Mouse (Mus musculus): Measurements from ENCODE around the gene Psme1. TPM values are rescaled to one million over a fixed set of nuclear protein-coding genes. Genes with fewer than 3 reads are reported as not detected.

Psme1 gene
- polyA plus RNA-seq, 1 experiment from 2014 or later, result 114 TPM

DNA sequence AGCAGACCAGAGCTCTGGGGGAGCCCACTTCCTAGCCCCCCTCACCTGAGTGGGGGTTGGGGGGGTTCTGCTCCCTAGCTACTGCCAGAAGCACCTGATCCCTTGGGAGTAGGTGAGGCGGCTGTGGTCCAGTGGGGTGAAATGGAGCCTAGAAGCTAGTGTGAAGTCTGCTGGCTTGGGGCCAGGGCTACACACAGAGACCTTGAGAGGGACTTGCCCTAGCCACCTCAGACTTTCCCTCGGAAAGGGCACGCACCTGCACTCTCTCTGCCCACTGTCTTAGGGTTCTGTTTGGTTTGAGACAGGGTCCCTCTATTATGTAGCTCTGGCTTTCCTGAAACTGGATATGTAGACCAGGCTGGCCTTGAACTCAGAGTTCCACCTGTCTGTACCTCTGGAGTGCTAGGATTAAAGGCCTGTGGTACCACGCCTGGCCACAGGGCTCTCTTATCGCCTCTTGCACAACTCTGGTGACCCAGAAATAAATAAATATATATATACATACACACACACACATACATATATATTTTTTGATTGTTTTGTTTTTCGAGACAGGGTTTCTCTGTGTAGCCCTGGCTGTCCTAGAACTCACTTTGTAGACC lies 846 bp downstream of the Psme1 start:
- Histone ChIP-seq H3K4me1 (replicated peaks) (peaks cover 37% of the 10 kb centered on the region), H3K27me3 (ENCODE audit: insufficient read depth, poor library complexity, severe bottlenecking) (0 out of 2 replicates have a peak, but pooled peaks cover 4% of the 10 kb centered on the region), H3K9me3 (no peaks in the 10 kb centered on the region), H3K27ac (peak overlapping the region; percentile 91), H3K4me3 (peak overlapping the region; percentile 71), H3K36me3 (peaks cover 26% of the 10 kb centered on the region)
- WGBS, result 36% methylated on average over 6 of the region's 6 CpGs
- no peak for DNase-seq (ENCODE audit: low spot score)

DNA sequence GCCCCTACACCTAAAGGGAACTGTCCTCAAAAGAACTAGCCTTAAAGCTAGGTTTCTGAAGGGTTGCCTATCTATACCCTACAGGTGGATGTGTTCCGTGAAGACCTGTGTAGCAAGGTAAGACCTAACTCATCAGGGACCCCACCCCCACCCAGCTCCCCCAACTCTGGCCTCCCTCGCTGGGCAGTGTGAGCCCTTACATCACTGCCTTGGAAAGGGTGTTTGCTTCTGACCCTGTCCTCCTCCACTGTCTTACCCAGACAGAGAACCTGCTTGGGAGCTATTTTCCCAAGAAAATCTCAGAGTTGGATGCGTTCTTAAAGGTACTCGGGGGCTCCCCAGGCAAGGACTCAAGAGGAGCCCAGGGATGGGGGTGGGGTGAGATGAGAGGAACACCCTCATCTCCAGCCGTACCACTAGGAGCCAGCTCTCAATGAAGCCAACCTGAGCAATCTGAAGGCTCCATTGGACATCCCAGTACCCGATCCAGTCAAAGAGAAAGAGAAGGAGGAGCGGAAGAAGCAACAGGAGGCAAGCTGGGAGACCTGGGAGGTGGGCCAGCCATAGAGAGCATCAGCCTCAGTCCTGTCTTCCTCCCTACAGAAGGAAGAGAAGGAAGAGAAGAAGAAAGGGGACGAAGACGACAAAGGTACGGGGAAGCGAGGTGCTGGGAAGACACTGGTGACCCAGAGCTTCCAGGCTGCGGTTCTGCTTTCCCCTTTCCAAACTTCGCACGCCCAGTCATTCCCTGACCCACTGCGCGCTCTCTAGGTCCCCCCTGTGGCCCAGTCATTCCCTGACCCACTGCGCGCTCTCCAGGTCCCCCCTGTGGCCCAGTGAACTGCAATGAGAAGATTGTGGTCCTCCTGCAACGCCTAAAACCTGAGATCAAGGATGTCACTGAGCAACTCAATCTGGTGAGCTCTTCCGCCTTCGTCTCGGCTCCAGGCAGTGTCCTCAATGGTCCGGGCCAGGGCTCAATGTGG lies 1.9 kb downstream of the Psme1 start:
- DNase-seq (ENCODE audit: low spot score), result no peak
- Histone ChIP-seq H3K4me1 (replicated peaks) (peaks cover 42% of the 10 kb centered on the region), H3K36me3 (peaks cover 26% of the 10 kb centered on the region), H3K27me3 (ENCODE audit: insufficient read depth, poor library complexity, severe bottlenecking) (peaks cover 7% of the 10 kb centered on the region; the same call in 1 of the 2 replicates), H3K9me3 (no peaks in the 10 kb centered on the region), H3K4me3 (no peak overlapping the region), H3K27ac (no peak overlapping the region)
- WGBS, result 82% methylated on average over 23 of the region's 23 CpGs

DNA sequence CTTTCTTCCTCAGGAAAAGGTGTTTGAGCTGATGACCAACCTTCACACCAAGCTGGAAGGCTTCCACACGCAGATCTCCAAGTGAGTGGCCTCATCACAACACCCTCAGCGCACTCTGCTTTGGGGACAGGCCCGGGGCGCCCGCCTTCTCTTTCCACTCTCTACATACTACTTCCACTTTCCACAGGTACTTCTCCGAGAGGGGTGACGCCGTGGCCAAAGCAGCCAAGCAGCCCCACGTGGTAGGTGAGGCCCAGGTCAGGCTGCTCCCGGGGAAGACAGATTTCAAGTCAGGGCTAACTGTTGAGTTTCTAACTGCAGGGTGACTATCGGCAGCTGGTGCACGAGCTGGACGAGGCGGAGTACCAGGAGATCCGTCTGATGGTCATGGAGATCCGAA lies 2.8 kb downstream of the Psme1 start:
- Histone ChIP-seq H3K9me3 (no peaks in the 10 kb centered on the region), H3K4me3 (no peak overlapping the region), H3K36me3 (peaks cover 26% of the 10 kb centered on the region), H3K27me3 (ENCODE audit: insufficient read depth, poor library complexity, severe bottlenecking) (peaks cover 7% of the 10 kb centered on the region; the same call in 1 of the 2 replicates), H3K4me1 (replicated peaks) (peaks cover 46% of the 10 kb centered on the region), H3K27ac (no peak overlapping the region)
- 94% methylated on average over 16 of the region's 16 CpGs for WGBS
- no peak for DNase-seq (ENCODE audit: low spot score)

DNA sequence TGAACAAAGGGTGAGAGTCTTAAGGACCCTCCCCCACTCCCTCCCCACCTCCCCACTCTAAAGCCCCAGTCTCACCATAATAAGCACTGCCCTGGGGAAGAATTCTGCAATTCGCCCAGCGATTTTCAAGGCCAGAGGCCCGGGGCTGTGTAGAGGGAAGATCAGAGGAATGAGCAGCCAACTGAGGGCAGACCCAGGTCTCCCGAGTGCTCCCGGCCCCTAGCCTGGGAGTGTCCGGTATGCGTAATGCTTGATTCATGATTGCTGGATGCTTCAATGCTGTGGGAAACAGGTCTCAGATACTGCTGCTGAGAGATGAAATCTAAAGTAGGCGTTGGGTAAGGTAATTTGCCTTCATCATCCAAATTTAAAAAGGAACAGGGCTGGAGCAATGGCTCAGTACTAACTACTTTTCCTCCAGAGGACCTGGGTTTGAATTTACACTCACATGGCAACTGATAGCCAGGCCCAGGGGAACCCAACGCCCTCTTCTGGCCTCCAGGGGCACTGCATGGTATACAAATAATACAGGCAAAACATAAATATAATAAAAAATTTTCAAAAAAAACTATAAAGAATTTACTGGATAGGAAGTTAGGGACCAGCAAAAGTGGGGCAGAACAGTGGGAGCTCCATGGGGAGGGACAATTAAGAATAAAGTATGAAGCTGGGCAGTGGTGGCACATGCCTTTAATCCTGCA lies 4.2 kb downstream of the Psme1 start:
- peaks cover 7% of the 10 kb centered on the region; the same call in 1 of the 2 replicates for H3K27me3 ChIP-seq (ENCODE audit: insufficient read depth, poor library complexity, severe bottlenecking)
- WGBS, result 78% methylated on average over 9 of the region's 9 CpGs

DNA sequence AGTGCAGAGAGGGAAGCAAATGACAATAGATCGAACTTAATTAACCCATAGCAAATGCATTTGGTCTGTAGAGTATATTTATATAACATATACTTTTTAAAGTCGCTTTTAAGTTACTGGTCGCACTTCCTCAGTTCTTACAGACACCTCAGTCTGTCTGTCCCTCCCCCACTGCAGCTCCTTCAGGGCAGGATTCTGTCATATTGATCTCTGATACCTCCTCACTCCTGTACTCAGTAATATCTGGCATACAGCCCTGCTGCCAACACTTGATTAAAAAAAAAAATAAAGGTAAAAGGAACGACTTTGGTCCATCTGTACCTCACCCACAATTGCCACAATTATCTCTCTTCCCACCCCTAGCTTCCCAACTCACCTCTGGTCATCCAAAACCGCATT lies 6.4 kb downstream of the Psme1 start:
- H3K27me3 ChIP-seq (ENCODE audit: insufficient read depth, poor library complexity, severe bottlenecking), result peaks cover 7% of the 10 kb centered on the region; the same call in 1 of the 2 replicates
- WGBS, result 37% methylated on average over 5 of the region's 5 CpGs
- peaks cover 49% of the 10 kb centered on the region for H3K36me3 ChIP-seq
- H3K4me3 ChIP-seq, result peak overlapping the region; percentile 67
- H3K4me1 ChIP-seq (replicated peaks), result peaks cover 21% of the 10 kb centered on the region
- H3K27ac ChIP-seq, result peak overlapping the region; percentile 82; the same call in 1 of the 2 replicates
- no peaks in the 10 kb centered on the region for H3K9me3 ChIP-seq
- no peak for DNase-seq (ENCODE audit: low spot score)

More for the DNA sequence above, 4.2 kb downstream of the Psme1 start:
- peaks cover 30% of the 10 kb centered on the region for H3K36me3 ChIP-seq
- no peak overlapping the region for H3K27ac ChIP-seq
- no peak for DNase-seq (ENCODE audit: low spot score)
- H3K4me3 ChIP-seq, result no peak overlapping the region
- H3K4me1 ChIP-seq (replicated peaks), result peaks cover 38% of the 10 kb centered on the region
- no peaks in the 10 kb centered on the region for H3K9me3 ChIP-seq

DNA sequence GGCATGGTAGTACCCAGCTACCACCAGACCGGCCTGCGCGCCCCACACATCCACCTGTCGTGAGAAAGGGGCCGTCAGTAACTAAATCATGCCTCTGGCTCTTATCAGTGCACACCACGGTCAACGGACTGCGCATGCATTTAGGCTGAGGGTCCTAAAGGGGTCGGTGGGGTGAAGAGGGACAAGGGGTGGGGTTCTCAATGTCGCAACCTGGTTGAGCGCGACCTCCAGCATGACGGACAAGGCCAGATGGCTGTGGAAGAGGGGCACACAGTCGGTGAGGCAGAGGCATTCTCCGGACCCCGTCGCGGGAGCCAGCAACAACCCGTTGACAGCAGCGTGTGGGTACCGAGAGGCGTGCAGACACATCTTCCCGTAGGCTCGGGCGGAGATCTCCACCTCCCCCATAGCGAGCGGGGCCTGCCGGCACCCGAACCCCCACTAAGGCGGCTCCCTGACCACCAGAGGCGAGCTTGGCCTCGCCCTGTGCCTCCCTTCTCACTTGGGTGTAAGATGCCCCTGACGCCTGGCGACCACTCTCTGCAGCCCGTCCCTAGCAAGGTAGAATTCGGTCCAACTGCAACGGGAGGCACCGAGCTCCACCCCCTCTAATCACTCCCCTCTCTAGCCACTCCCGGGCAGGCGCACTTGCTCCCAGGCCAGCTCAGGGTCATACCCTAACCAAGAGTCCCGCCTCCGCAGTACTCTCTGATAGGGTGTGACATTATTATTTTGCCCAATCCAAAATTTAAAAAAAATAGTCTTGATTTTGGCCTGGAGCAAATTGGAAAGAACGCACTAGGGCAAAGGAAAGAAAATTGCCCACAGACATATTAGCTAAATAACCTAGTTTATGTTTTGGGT lies 7.0 kb downstream of the Psme1 start, which contains the start of gene Emc9:
TSS of gene Emc9 (minus strand) at position 601 of the 864 bp plus-strand sequence.
- H3K36me3 ChIP-seq, result peaks cover 48% of the 10 kb centered on the region
- H3K27ac ChIP-seq, result peak within 1 kb of the TSS; percentile 82
- peak within 1 kb of the TSS; percentile 67 for H3K4me3 ChIP-seq
- no peaks in the 10 kb centered on the region for H3K9me3 ChIP-seq
- H3K4me1 ChIP-seq (replicated peaks), result peaks cover 18% of the 10 kb centered on the region
- H3K27me3 ChIP-seq (ENCODE audit: insufficient read depth, poor library complexity, severe bottlenecking), result peaks cover 7% of the 10 kb centered on the region; the same call in 1 of the 2 replicates
- WGBS, result 1% methylated on average over 43 of the region's 43 CpGs
- DNase-seq (ENCODE audit: low spot score), result peak; percentile 66

DNA sequence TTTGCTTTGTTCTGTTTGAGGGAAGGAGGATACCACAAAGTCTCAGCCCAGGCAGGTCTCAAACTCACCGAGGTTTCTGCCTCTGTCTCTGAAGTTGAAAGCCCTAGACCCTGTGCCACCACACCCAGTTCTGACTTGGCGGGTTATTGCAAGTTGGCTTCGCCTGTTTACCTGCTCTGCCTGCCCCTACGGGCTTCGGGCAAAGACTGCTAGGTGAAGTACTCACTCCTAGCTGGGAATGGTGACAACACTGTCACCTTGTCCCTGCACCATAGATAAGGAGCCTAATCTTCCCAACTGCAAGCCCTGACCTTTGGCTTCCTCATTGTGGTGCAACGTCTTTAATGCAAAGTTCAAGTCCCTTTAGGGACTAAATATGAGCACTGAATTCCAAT lies 7.6 kb downstream of the Psme1 start:
- peaks cover 7% of the 10 kb centered on the region; the same call in 1 of the 2 replicates for H3K27me3 ChIP-seq (ENCODE audit: insufficient read depth, poor library complexity, severe bottlenecking)
- peak overlapping the region; percentile 23; the same call in 1 of the 2 replicates for H3K27ac ChIP-seq
- peak overlapping the region; percentile 67 for H3K4me3 ChIP-seq
- DNase-seq (ENCODE audit: low spot score), result no peak
- H3K36me3 ChIP-seq, result peaks cover 42% of the 10 kb centered on the region
- 62% methylated on average over 6 of the region's 6 CpGs for WGBS
- no peaks in the 10 kb centered on the region for H3K9me3 ChIP-seq
- H3K4me1 ChIP-seq (replicated peaks), result peaks cover 23% of the 10 kb centered on the region

DNA sequence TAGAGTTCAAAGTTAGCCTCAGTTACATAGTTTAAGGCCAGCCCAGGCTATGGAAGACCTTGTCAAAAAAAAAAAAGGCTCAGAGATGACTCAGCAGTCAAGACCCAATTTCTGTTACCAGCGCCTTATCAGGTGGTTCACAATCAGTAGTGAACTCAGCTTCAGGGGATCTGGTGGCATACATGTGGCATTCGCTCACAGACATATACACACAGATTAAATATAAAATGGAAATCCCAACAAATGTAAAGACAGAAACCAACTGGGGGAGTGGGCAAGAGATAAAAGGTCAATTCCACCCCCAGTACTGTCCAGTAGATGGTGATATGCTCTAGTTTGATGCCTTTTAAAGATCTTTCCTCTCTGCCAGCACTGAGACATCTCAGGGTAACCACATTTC lies 8.2 kb downstream of the Psme1 start:
- Histone ChIP-seq H3K4me1 (replicated peaks) (peaks cover 24% of the 10 kb centered on the region), H3K9me3 (no peaks in the 10 kb centered on the region), H3K27ac (no peak overlapping the region), H3K27me3 (ENCODE audit: insufficient read depth, poor library complexity, severe bottlenecking) (peaks cover 7% of the 10 kb centered on the region; the same call in 1 of the 2 replicates), H3K4me3 (no peak overlapping the region), H3K36me3 (peaks cover 36% of the 10 kb centered on the region)
- no peak for DNase-seq (ENCODE audit: low spot score)
- 91% methylated on average over 2 of the region's 2 CpGs for WGBS

DNA sequence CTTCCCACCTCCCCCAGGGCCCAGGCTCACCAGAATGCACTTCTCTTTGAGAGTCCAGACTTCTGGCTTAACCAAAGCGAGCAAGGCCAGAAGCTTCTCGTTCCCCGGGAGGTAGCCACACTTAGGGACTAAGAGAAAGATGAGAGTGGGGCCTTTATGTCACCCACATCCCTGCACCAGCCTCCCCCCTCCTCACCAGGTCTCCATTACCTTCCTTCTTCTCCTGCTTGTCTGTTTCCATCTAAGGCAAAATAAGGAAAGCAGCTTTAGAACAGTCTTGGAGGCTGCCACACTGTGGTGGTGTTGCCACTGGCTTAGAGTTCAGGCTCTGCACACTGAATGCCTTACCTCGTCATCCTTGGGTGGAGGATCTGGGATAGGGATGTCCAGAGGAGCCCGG lies 11.3 kb downstream of the Psme1 start:
- Histone ChIP-seq H3K4me1 (replicated peaks) (peaks cover 47% of the 10 kb centered on the region), H3K27me3 (ENCODE audit: insufficient read depth, poor library complexity, severe bottlenecking) (no peaks in the 10 kb centered on the region; the same call in 1 of the 2 replicates), H3K27ac (no peak overlapping the region), H3K4me3 (no peak overlapping the region), H3K36me3 (peaks cover 33% of the 10 kb centered on the region), H3K9me3 (no peaks in the 10 kb centered on the region)
- no peak for DNase-seq (ENCODE audit: low spot score)
- 95% methylated on average over 5 of the region's 5 CpGs for WGBS

DNA sequence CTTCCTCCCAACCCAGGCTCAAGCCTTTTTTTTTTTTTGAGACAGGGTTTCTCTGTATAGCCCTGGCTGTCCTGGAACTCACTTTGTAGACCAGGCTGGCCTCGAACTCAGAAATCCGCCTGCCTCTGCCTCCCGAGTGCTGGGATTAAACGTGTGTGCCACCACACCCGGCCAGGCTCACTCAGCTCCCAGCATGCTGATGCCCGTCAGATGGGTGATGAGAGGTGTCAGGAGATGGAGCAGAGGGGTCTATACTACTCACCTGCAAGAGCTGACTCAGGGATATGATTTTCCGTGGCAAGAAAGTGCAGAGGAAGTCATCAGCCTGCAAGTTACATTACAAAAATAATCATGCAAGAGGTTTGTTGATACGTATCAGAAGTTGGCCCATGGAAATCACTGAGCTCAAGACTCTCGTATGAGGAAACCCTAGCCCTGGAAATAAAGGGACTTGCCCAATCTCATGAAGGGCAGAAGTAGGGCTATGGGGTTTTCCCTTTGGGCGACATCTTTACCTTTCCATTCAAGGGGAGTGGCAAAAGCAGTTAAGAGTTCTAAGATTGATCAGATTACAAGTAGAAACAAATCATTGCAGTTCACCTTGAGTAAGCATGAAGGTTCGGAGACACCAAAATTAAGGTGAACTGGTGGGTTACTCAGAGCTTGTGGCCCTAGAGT lies 12.0 kb downstream of the Psme1 start:
- Histone ChIP-seq H3K27ac (peak overlapping the region; percentile 94), H3K27me3 (ENCODE audit: insufficient read depth, poor library complexity, severe bottlenecking) (no peaks in the 10 kb centered on the region), H3K9me3 (no peaks in the 10 kb centered on the region), H3K4me1 (replicated peaks) (peaks cover 41% of the 10 kb centered on the region), H3K4me3 (peak overlapping the region; percentile 86), H3K36me3 (peaks cover 39% of the 10 kb centered on the region)
- WGBS, result 89% methylated on average over 11 of the region's 11 CpGs
- DNase-seq (ENCODE audit: low spot score), result no peak

DNA sequence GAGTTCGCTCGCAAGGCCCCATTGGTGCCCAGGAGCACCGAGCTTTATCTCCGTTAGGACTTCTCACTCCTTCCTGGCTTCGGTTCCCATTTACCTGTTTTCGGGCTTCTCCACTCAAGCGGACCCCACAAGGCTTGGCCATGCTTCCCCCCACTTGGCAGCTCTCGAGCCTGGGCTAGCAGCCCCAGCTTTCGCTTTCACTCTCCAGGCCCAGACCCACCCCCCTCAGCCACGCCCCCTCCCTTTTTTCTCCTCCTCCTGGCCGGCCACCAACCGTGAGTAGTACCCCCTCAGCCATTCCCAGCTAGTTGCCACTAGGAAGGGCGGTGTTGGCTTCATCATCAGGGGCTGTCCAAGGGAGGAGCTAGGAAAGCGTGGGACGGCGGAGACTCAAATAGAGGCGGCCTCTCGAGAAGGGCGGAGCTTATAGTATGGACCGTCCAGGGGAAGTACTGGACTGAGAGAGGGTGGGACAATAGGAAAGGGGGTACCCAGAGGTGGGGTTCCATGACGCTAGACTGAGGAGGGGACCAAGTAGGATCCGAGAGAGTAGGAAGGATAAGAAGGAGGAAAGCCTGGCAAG lies 12.9 kb downstream of the Psme1 start, which contains the start of gene Psme2:
TSS of gene Psme2 (minus strand) at position 366 of the 583 bp plus-strand sequence.
- peak within 1 kb of the TSS; percentile 94 for H3K27ac ChIP-seq
- H3K4me1 ChIP-seq (replicated peaks), result peaks cover 33% of the 10 kb centered on the region
- peak; percentile 93 for DNase-seq (ENCODE audit: low spot score)
- no peaks in the 10 kb centered on the region for H3K27me3 ChIP-seq (ENCODE audit: insufficient read depth, poor library complexity, severe bottlenecking)
- H3K4me3 ChIP-seq, result peak within 1 kb of the TSS; percentile 86
- H3K9me3 ChIP-seq, result no peaks in the 10 kb centered on the region
- H3K36me3 ChIP-seq, result peaks cover 49% of the 10 kb centered on the region
- 1% methylated on average over 22 of the region's 22 CpGs for WGBS
